Mouse (Mus musculus): ENCODE measurements around the gene Rrm2.

- TF ChIP-seq CTCF (IDR thresholded peaks at IDR 0.05; ENCODE audit: low read depth) (no peak), EP300 (IDR thresholded peaks at IDR 0.05; ENCODE audit: low read depth) (no peak)
These were observed 9.5 kb upstream of the Rrm2 start for GRCm38 (mm10) chr12:24698514-24698913.

All from liver, embryonic 14.5 days (tissue).